Mouse (Mus musculus) hindbrain, embryonic 11.5 days (tissue): ENCODE measurements around the gene Zbtb44. TPM values are rescaled to one million over a fixed set of nuclear protein-coding genes. Genes with fewer than 3 reads are reported as not detected.
"Not testable (repeated sequence)": the region's sequence is repeated elsewhere in the genome, so short reads cannot be mapped to it uniquely, and the experiment has no call there.

Experiments used
- ATAC-seq: fragments of 200-750 bp; cut with Nextera tagmentation; 2 replicates; pipeline ENCODE4 v1.8.0; 2017; ENCODE audit warnings: mild to moderate bottlenecking, moderate TSS enrichment, moderate library complexity; ENCODE audit not compliant: low FRiP score
- DNase-seq: peaks from one replicate; pipeline ENCODE4 v3.0.0-alpha.2; 2015; ENCODE audit warnings: low spot score
- H3K27ac ChIP-seq: fragments of 300-500 bp; sonication (generic); 2 replicates; pipeline ENCODE4 v1.5.1; 2014; ENCODE audit warnings: mild to moderate bottlenecking, low read depth, low read length
- H3K27me3 ChIP-seq: fragments of 300-500 bp; sonication (generic); 2 replicates; pipeline ENCODE4 v1.6.1; 2014; ENCODE audit warnings: mild to moderate bottlenecking, low read length, moderate library complexity, mixed read lengths; ENCODE audit not compliant: control insufficient read depth, insufficient read depth
- H3K36me3 ChIP-seq: fragments of 300-500 bp; sonication (generic); 2 replicates; pipeline ENCODE4 v1.6.1; 2014; ENCODE audit warnings: mild to moderate bottlenecking, low read length, moderate library complexity, mixed read lengths; ENCODE audit not compliant: control insufficient read depth, insufficient read depth
- H3K4me1 ChIP-seq: fragments of 300-500 bp; sonication (generic); replicated peaks from 2 replicates; pipeline ENCODE4 v1.6.1; 2014; ENCODE audit warnings: low read length, mixed read lengths; ENCODE audit not compliant: control insufficient read depth, insufficient read depth
- H3K4me2 ChIP-seq: fragments of 300-500 bp; sonication (generic); replicated peaks from 2 replicates; pipeline ENCODE4 v1.6.1; 2014; ENCODE audit warnings: mild to moderate bottlenecking, low read depth, low read length
- H3K4me3 ChIP-seq: fragments of 300-500 bp; sonication (generic); 2 replicates; pipeline ENCODE4 v1.5.1; 2014; ENCODE audit warnings: low read depth, low read length
- H3K9ac ChIP-seq: fragments of 300-500 bp; sonication (generic); 2 replicates; pipeline ENCODE4 v1.6.1; 2014; ENCODE audit warnings: low read depth, low read length
- H3K9me3 ChIP-seq: fragments of 300-500 bp; sonication (generic); 2 replicates; pipeline ENCODE4 v1.6.1; 2016; ENCODE audit warnings: low read length; ENCODE audit not compliant: control insufficient read depth
- WGBS: fragments of 180-500 bp; shearing (Covaris S2); extraction: QIAGEN DNeasy Blood & Tissue Kit; methylation state at CpG from one replicate; pipeline ENCODE4 v1.1.7; 2014; 5-methylcytosine and 5-hydroxymethylcytosine counted together
- polyA plus RNA-seq: library from polyadenylated mRNA; unstranded; fragments of >200 nt; fragmentation: Nextera tagmentation; extraction: Ambion mirVana; gene quantifications from 2 replicates; pipeline ENCODE4 v1.2.1, GENCODE M21; 2014

The Zbtb44 gene
- polyA plus RNA-seq, 1 experiment from 2014 or later = 9.2 TPM

- Histone ChIP-seq H3K4me2 (peak overlapping the region; percentile 83), H3K36me3 (no peaks in the 10 kb centered on the region), H3K27ac (no peak overlapping the region; the same call in 1 of the 2 replicates), H3K27me3 (no peaks in the 10 kb centered on the region), H3K4me3 (peak overlapping the region; percentile 88), H3K9ac (peak overlapping the region; percentile 94), H3K4me1 (no peaks in the 10 kb centered on the region; the same call in 1 of the 2 replicates), H3K9me3 (no peaks in the 10 kb centered on the region)
- no peak for DNase-seq
- 21% methylated on average over 8 of the region's 8 CpGs for WGBS
- ATAC-seq = no peak
Measured at GRCm38 (mm10) chr9:31031414-31031843, 985 bp downstream of the Zbtb44 start.

GRCm38 (mm10) chr9:31032546-31032945 lies 2.1 kb downstream of the Zbtb44 start:
- no peaks in the 10 kb centered on the region for H3K27me3 ChIP-seq
- H3K9me3 ChIP-seq = no peaks in the 10 kb centered on the region
- ATAC-seq = no peak
- no peak overlapping the region for H3K27ac ChIP-seq
- H3K9ac ChIP-seq = no peak overlapping the region
- no peak overlapping the region for H3K4me3 ChIP-seq
- H3K4me1 ChIP-seq = no peaks in the 10 kb centered on the region; the same call in 1 of the 2 replicates
- no peak overlapping the region for H3K4me2 ChIP-seq
- no peaks in the 10 kb centered on the region for H3K36me3 ChIP-seq
- DNase-seq = no peak

GRCm38 (mm10) chr9:31050208-31050607 lies 19.8 kb downstream of the Zbtb44 start:
- Histone ChIP-seq H3K9me3 (no peaks in the 10 kb centered on the region), H3K9ac (no peak overlapping the region), H3K4me2 (no peak overlapping the region), H3K27ac (no peak overlapping the region), H3K27me3 (no peaks in the 10 kb centered on the region), H3K4me1 (no peaks in the 10 kb centered on the region), H3K36me3 (no peaks in the 10 kb centered on the region), H3K4me3 (no peak overlapping the region)
- no peak for ATAC-seq
- no peak for DNase-seq
- 96% methylated on average over 5 of the region's 5 CpGs for WGBS

- 96% methylated on average over 6 of the region's 6 CpGs for WGBS
- not testable (repeated sequence) for H3K9ac ChIP-seq, H3K27me3 ChIP-seq, H3K27ac ChIP-seq, H3K36me3 ChIP-seq, H3K4me1 ChIP-seq, DNase-seq, ATAC-seq, H3K4me2 ChIP-seq, H3K4me3 ChIP-seq, H3K9me3 ChIP-seq
Measured at GRCm38 (mm10) chr9:31051509-31051908, 21.1 kb downstream of the Zbtb44 start.

- ATAC-seq = no peak
- H3K27me3 ChIP-seq = no peaks in the 10 kb centered on the region
- no peaks in the 10 kb centered on the region for H3K36me3 ChIP-seq
- H3K9ac ChIP-seq = no peak overlapping the region
- H3K27ac ChIP-seq = no peak overlapping the region
- DNase-seq = no peak
- WGBS = 94% methylated on average over 2 of the region's 2 CpGs
- no peak overlapping the region for H3K4me3 ChIP-seq
- H3K4me2 ChIP-seq = no peak overlapping the region
- H3K4me1 ChIP-seq = no peaks in the 10 kb centered on the region
- no peaks in the 10 kb centered on the region for H3K9me3 ChIP-seq
Measured at GRCm38 (mm10) chr9:31058723-31059122, 28.3 kb downstream of the Zbtb44 start.

GRCm38 (mm10) chr9:31070706-31071105 lies 40.3 kb downstream of the Zbtb44 start:
- WGBS = 97% methylated on average over 8 of the region's 8 CpGs
- DNase-seq = no peak
- H3K9me3 ChIP-seq = no peaks in the 10 kb centered on the region

GRCm38 (mm10) chr9:31072256-31072655 lies 41.8 kb downstream of the Zbtb44 start:
- no peaks in the 10 kb centered on the region for H3K9me3 ChIP-seq
- H3K9ac ChIP-seq = no peak overlapping the region
- WGBS = 87% methylated on average over 5 of the region's 5 CpGs

More at GRCm38 (mm10) chr9:31070706-31071105, 40.3 kb downstream of the Zbtb44 start:
- H3K4me1 ChIP-seq = no peaks in the 10 kb centered on the region
- no peaks in the 10 kb centered on the region for H3K27me3 ChIP-seq
- no peak for ATAC-seq
- H3K36me3 ChIP-seq = no peaks in the 10 kb centered on the region
- H3K9ac ChIP-seq = no peak overlapping the region
- H3K4me3 ChIP-seq = no peak overlapping the region
- no peak overlapping the region for H3K27ac ChIP-seq
- no peak overlapping the region for H3K4me2 ChIP-seq

GRCm38 (mm10) chr9:31073797-31074196 lies 43.4 kb downstream of the Zbtb44 start:
- no peak overlapping the region for H3K9ac ChIP-seq
- DNase-seq = no peak
- H3K27me3 ChIP-seq = no peaks in the 10 kb centered on the region
- WGBS = 74% methylated on average over 7 of the region's 7 CpGs
- no peaks in the 10 kb centered on the region for H3K36me3 ChIP-seq
- no peaks in the 10 kb centered on the region for H3K4me1 ChIP-seq
- H3K27ac ChIP-seq = no peak overlapping the region
- no peaks in the 10 kb centered on the region for H3K9me3 ChIP-seq
- H3K4me3 ChIP-seq = no peak overlapping the region
- H3K4me2 ChIP-seq = no peak overlapping the region
- no peak for ATAC-seq

More at GRCm38 (mm10) chr9:31072256-31072655, 41.8 kb downstream of the Zbtb44 start:
- no peak overlapping the region for H3K4me3 ChIP-seq
- no peaks in the 10 kb centered on the region for H3K4me1 ChIP-seq
- no peak for DNase-seq
- H3K27ac ChIP-seq = no peak overlapping the region
- no peaks in the 10 kb centered on the region for H3K27me3 ChIP-seq
- no peaks in the 10 kb centered on the region for H3K36me3 ChIP-seq
- ATAC-seq = no peak
- no peak overlapping the region for H3K4me2 ChIP-seq

GRCm38 (mm10) chr9:31074836-31075235 lies 44.4 kb downstream of the Zbtb44 start:
- Histone ChIP-seq H3K27me3 (no peaks in the 10 kb centered on the region), H3K4me3 (no peak overlapping the region), H3K4me1 (no peaks in the 10 kb centered on the region), H3K36me3 (no peaks in the 10 kb centered on the region), H3K4me2 (no peak overlapping the region), H3K9me3 (no peaks in the 10 kb centered on the region), H3K27ac (no peak overlapping the region), H3K9ac (no peak overlapping the region)
- ATAC-seq = no peak
- 91% methylated on average over 10 of the region's 10 CpGs for WGBS
- DNase-seq = no peak
